Mouse (Mus musculus) granulocyte monocyte progenitor cell, adult 5-6 weeks (primary cell): ENCODE data around the gene Krit1. TPM values are rescaled to one million over a fixed set of nuclear protein-coding genes. Genes with fewer than 3 reads are reported as not detected.
A peak's percentile ranks its signal among the peaks of the same experiment; 100 is the strongest.
"Not testable (repeated sequence)": the region's sequence is repeated elsewhere in the genome, so short reads cannot be mapped to it uniquely, and the experiment has no call there.

Experiments
- ATAC-seq: replicated peaks from 2 replicates; pipeline ENCODE4 v1.8.0; 2016; ENCODE audit warnings: mild to moderate bottlenecking, moderate TSS enrichment, inconsistent platforms; ENCODE audit not compliant: poor library complexity, severe bottlenecking
- total RNA-seq, 2 experiments: library from RNA; stranded (forward) in 1 of 2; stranded (reverse) in 1 of 2; fragments of 200-712, 200-1000 nt in 1 of 2; fragments of >200 nt in 1 of 2; fragmentation: Nextera tagmentation in 1 of 2; gene quantifications; 2 replicates each; pipeline ENCODE4 v1.2.3; 2014 to 2017

Krit1 gene
- total RNA-seq, 2 experiments from 2014 or later, result 46.1 to 46.8 TPM

GRCm38 (mm10) chr5:3873485-3873884 lies 70.5 kb downstream of the Krit1 start:
- ATAC-seq, result no peak

GRCm38 (mm10) chr5:3886862-3887261 lies 83.9 kb downstream of the Krit1 start:
- not testable (repeated sequence) for ATAC-seq

- no peak for ATAC-seq
Measured at GRCm38 (mm10) chr5:3889201-3889600, 86.2 kb downstream of the Krit1 start.

DNA sequence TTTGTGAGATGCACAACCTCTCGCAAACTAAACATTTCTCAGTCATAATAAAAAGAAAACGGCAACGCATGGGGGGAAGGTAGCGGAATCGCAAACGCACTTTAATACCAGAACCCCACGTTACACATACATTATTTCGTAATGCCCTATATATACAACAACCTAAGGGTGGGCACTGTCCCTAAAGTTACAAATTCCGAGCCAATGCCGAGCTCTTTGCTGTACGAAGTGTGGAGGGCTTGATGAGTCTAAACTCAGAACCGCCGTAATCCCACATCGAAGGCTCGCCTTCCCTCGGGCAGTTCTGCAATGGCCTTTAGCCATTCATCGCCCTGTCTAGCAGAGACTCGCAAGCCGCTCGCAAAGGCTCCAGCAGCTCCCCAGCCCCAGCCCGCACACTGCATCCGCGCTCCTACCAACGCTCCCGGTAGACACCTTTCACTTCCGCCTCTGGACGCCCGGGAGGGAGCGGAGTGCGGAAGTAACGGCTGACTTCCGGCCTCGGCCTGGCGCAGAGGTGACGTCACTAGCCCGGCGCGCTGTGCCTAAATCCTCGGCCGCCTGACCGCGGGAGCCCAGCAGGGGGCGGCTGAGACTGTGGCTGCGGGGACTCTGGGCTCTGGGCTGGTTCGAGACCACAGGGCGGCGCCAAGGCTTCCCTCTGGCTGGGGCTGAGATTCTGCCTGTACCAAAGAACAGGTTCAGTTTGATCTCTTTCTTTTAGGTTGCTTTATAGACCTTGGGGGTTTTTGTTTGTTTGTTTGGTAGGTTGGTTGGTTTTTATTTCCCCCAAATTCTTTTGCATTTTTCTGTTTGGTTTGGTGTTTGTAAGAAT lies 90.7 kb downstream of the Krit1 start, which contains the start of gene Mterf1a:
Mterf1a (minus strand) TSS at position 475 of the 835 bp plus-strand sequence.
- ATAC-seq, result peak; percentile 99

DNA sequence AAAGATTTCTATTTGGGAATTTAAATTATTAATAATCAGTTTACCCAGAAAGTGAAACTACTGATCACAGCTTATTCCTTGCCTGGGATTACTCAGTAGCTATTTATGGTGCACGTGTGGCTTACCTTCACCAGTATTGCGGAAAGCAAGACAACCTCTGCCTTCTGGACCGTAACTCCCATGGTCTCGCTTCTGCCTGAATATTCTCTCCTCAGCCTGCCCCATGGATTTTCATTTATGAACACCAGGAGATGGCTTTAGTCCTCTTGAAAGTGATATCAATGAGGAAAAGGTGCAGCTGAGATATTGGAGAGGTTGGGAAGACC lies 91.3 kb downstream of the Krit1 start:
- ATAC-seq, result not testable (repeated sequence)

Other genes starting within 250 kb of the Krit1 start
- 12.4 and 15.1 TPM in 2 replicates for gene 1700109H08Rik, start 231.6 kb upstream of the Krit1 start, total RNA-seq (2014; fragmentation: Nextera tagmentation)
- gene 1700109H08Rik, start 231.6 kb upstream of the Krit1 start, total RNA-seq (2017), result 8.0 and 8.2 TPM in 2 replicates
- 43.0 and 56.1 TPM in 2 replicates for gene Pex1, start 207.1 kb upstream of the Krit1 start, total RNA-seq (2014; fragmentation: Nextera tagmentation)
- gene Pex1, start 207.1 kb upstream of the Krit1 start, total RNA-seq (2017), result 10.4 and 20.7 TPM in 2 replicates
- 7.9 and 28.1 TPM in 2 replicates for gene Rbm48, start 206.6 kb upstream of the Krit1 start, total RNA-seq (2014; fragmentation: Nextera tagmentation)
- gene Rbm48, start 206.6 kb upstream of the Krit1 start, total RNA-seq (2017), result 28.5 and 29.8 TPM in 2 replicates
- gene Tmbim7, start 152.0 kb upstream of the Krit1 start, total RNA-seq (2014; fragmentation: Nextera tagmentation), result 2.3 TPM in 1 of 2 replicates, not detected in the other
- not detected in 2 replicates for gene Tmbim7, start 152.0 kb upstream of the Krit1 start, total RNA-seq (2017)
- gene Gatad1, start 146.0 kb upstream of the Krit1 start, total RNA-seq (2014; fragmentation: Nextera tagmentation), result 51.4 and 75.4 TPM in 2 replicates
- gene Gatad1, start 146.0 kb upstream of the Krit1 start, total RNA-seq (2017), result 113 and 147 TPM in 2 replicates
- 19.2 and 27.2 TPM in 2 replicates for gene Ankib1, start 259 bp upstream of the Krit1 start, total RNA-seq (2014; fragmentation: Nextera tagmentation)
- 26.7 and 38.1 TPM in 2 replicates for gene Ankib1, start 259 bp upstream of the Krit1 start, total RNA-seq (2017)
- gene Lrrd1, start 42.0 kb downstream of the Krit1 start, total RNA-seq (2014; fragmentation: Nextera tagmentation), result 0.36 and 0.80 TPM in 2 replicates
- 0.10 and 0.30 TPM in 2 replicates for gene Lrrd1, start 42.0 kb downstream of the Krit1 start, total RNA-seq (2017)
- 2.3 and 8.2 TPM in 2 replicates for gene Mterf1a, start 90.7 kb downstream of the Krit1 start, total RNA-seq (2014; fragmentation: Nextera tagmentation)
- gene Mterf1a, start 90.7 kb downstream of the Krit1 start, total RNA-seq (2017), result 8.8 and 10.6 TPM in 2 replicates
- 39.3 and 45.5 TPM in 2 replicates for gene Akap9, start 124.9 kb downstream of the Krit1 start, total RNA-seq (2014; fragmentation: Nextera tagmentation)
- 74.9 and 75.7 TPM in 2 replicates for gene Akap9, start 124.9 kb downstream of the Krit1 start, total RNA-seq (2017)